Mouse (Mus musculus) embryonic facial prominence, embryonic 11.5 days (tissue): ENCODE measurements around the gene Crnkl1. TPM values are rescaled to one million over a fixed set of nuclear protein-coding genes. Genes with fewer than 3 reads are reported as not detected.
"Not testable (repeated sequence)": the region's sequence is repeated elsewhere in the genome, so short reads cannot be mapped to it uniquely, and the experiment has no call there.

Experiments
- ATAC-seq: fragments of 200-750 bp; cut with Nextera tagmentation; replicated peaks from 2 replicates; pipeline ENCODE4 v1.8.0; 2017; ENCODE audit warnings: low read depth; ENCODE audit not compliant: insufficient number of reproducible peaks, low FRiP score, low TSS enrichment
- DNase-seq: peaks from one replicate; pipeline ENCODE4 v3.0.0-alpha.2; 2015; ENCODE audit warnings: low spot score
- H3K27ac ChIP-seq: fragments of 300-500 bp; sonication (generic); replicated peaks from 2 replicates; pipeline ENCODE4 v1.5.1; 2014; ENCODE audit warnings: mild to moderate bottlenecking, low read depth, low read length, control low read depth
- H3K27me3 ChIP-seq: fragments of 300-500 bp; sonication (generic); 2 replicates; pipeline ENCODE4 v1.6.1; 2014; ENCODE audit warnings: mild to moderate bottlenecking, low read length, moderate library complexity, mixed read lengths; ENCODE audit not compliant: control insufficient read depth, insufficient read depth
- H3K36me3 ChIP-seq: fragments of 300-500 bp; sonication (generic); replicated peaks from 2 replicates; pipeline ENCODE4 v1.6.1; 2014; ENCODE audit warnings: low read depth, mild to moderate bottlenecking, low read length, moderate library complexity, mixed read lengths; ENCODE audit not compliant: control insufficient read depth, insufficient read depth
- H3K4me1 ChIP-seq: fragments of 300-500 bp; sonication (generic); 2 replicates; pipeline ENCODE4 v1.6.1; 2014; ENCODE audit warnings: low read length, mixed read lengths; ENCODE audit not compliant: control insufficient read depth, insufficient read depth
- H3K4me2 ChIP-seq: fragments of 300-500 bp; sonication (generic); 2 replicates; pipeline ENCODE4 v1.6.1; 2014; ENCODE audit warnings: low read depth, mild to moderate bottlenecking, control low read depth, low read length, moderate library complexity
- H3K4me3 ChIP-seq: fragments of 300-500 bp; sonication (generic); 2 replicates; pipeline ENCODE4 v1.5.1; 2014; ENCODE audit warnings: low read depth, low read length, control low read depth
- H3K9ac ChIP-seq: fragments of 300-500 bp; sonication (generic); replicated peaks from 2 replicates; pipeline ENCODE4 v1.6.1; 2014; ENCODE audit warnings: mild to moderate bottlenecking, control low read depth, low read length
- H3K9me3 ChIP-seq: fragments of 300-500 bp; sonication (generic); replicated peaks from 2 replicates; pipeline ENCODE4 v1.6.1; 2016; ENCODE audit warnings: mild to moderate bottlenecking, low read length, inconsistent platforms, mixed read lengths; ENCODE audit not compliant: control insufficient read depth
- WGBS: fragments of 180-500 bp; shearing (Covaris S2); extraction: QIAGEN DNeasy Blood & Tissue Kit; methylation state at CpG from one replicate; pipeline ENCODE4 v1.1.7; 2014; 5-methylcytosine and 5-hydroxymethylcytosine counted together
- polyA plus RNA-seq: library from polyadenylated mRNA; unstranded; fragments of >200 nt; fragmentation: Nextera tagmentation; extraction: Ambion mirVana; gene quantifications from 2 replicates; pipeline ENCODE4 v1.2.1, GENCODE M21; 2014

Gene Crnkl1
- polyA plus RNA-seq, 1 experiment from 2014 or later = 50.6 TPM

DNA sequence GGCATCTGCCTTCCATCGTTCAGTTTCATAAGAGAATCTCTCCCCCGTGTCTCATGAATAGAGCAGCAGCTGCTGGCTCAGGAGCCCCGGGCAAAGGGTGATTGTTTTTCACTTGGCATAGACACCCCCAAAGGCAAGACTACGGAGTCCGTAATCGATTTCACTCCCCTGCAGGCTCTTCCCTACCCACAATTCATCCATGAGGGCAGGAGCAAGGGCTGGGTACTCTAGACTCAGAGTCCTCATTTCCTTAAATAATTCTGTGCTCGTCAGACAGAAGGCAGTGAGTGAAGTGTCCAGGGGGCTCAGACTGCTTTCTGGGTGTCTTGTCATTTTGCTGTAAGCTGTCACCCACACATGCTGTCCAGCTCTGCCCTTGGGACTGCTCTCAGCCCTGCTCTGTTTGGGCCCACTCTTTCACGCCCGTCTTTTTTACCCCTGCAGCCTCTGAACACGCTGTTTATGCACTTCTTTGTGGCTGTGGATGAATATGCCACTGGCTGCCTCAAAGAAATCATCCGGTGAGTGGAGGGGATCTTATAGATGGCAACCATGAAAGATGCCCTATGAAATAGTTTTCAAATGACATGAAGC, 14.8 kb upstream of the Crnkl1 start:
- 39% methylated on average over 11 of the region's 11 CpGs for whole genome bisulfite sequencing
- DNase-seq = no peak
- Histone ChIP-seq H3K4me3 (no peak overlapping the region), H3K9me3 (no peaks in the 10 kb centered on the region), H3K36me3 (no peaks in the 10 kb centered on the region), H3K4me1 (no peaks in the 10 kb centered on the region), H3K9ac (no peak overlapping the region), H3K27ac (no peak overlapping the region), H3K4me2 (no peak overlapping the region), H3K27me3 (no peaks in the 10 kb centered on the region)
- ATAC-seq = no peak

DNA sequence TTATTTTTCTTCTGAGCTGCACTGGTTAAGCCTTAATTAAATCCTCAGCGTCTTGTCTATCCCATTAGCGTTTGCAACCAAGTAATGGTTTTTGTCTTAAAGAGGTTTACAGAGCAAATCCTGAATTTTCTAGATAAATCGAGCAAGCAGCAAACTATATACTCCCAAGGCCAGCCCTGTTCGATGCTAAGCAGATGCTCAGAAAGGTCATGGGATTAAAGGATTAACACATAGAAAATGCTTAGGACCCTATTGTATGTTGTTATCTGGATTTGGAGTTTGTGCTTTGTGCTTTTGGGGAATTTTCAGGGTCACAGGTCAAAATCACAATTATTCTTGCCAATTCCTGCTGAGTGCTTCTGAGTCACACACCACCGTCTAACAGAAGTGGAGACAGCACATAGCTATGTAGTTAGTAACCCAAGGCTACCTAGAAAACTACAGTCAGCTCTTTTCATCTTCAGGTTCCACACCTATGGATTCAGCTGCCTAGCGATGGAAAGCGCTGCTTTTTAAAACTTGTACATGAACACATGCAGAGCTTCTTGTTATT, 13.7 kb upstream of the Crnkl1 start:
- Histone ChIP-seq H3K4me3 (no peak overlapping the region), H3K9me3 (no peaks in the 10 kb centered on the region), H3K27ac (no peak overlapping the region), H3K27me3 (no peaks in the 10 kb centered on the region), H3K4me1 (no peaks in the 10 kb centered on the region), H3K9ac (no peak overlapping the region), H3K36me3 (no peaks in the 10 kb centered on the region), H3K4me2 (no peak overlapping the region)
- ATAC-seq (no peak), DNase-seq (no peak)
- WGBS = 61% methylated on average over 7 of the region's 7 CpGs

- Histone ChIP-seq H3K27me3 (no peaks in the 10 kb centered on the region), H3K4me2 (no peak overlapping the region), H3K9me3 (no peaks in the 10 kb centered on the region), H3K4me3 (no peak overlapping the region), H3K27ac (no peak overlapping the region), H3K4me1 (no peaks in the 10 kb centered on the region), H3K36me3 (no peaks in the 10 kb centered on the region), H3K9ac (no peak overlapping the region)
- DNase-seq = no peak
- WGBS = 82% methylated on average over 3 of the region's 3 CpGs
- ATAC-seq = no peak
Measured at GRCm38 (mm10) chr2:145944286-145944685, 9.5 kb upstream of the Crnkl1 start.

DNA sequence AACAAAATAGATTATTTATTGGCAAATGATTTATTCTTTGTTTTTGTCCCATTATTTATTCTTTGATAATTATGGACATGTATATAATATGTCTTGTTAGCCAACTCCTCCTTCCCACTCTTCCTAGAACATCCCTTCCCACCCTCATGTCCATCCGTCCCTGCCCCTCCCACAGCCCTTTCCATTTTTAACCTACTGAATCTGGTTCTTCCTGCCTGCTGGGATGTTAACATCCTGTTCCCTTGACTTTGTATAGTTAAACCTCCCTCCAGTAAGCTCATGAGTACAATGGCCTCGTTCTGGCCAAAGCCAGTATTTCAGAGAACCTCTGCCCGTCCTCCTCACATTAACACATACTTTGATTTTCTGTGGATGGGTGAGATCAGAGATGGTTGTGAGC, 6.6 kb upstream of the Crnkl1 start:
- no peak for DNase-seq
- no peaks in the 10 kb centered on the region for H3K9me3 ChIP-seq
- no peaks in the 10 kb centered on the region for H3K27me3 ChIP-seq
- no peak overlapping the region for H3K27ac ChIP-seq
- H3K36me3 ChIP-seq = no peaks in the 10 kb centered on the region
- H3K4me2 ChIP-seq = no peak overlapping the region
- WGBS = 72% methylated on average over 3 of the region's 3 CpGs
- no peaks in the 10 kb centered on the region for H3K4me1 ChIP-seq
- ATAC-seq = no peak
- H3K4me3 ChIP-seq = no peak overlapping the region
- H3K9ac ChIP-seq = no peak overlapping the region

DNA sequence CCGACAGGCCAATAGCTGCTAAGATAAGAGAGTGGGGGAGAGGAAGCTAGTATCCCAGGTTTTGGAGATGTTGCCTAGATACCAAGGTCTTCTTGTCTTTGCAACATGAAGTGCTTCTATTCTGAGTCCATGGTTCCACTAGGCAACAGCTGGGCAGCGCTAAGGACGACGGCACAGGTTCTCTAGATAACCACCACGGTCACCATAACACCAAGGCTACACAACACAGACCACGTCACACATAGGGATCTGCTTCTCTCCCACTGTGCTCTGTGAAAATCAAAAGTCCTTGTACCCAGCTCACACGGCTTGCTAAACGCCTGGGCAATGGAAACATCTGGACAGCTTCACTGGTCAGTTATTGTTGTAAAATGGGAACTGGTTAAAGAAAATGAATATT, 2.2 kb upstream of the Crnkl1 start:
- no peaks in the 10 kb centered on the region for H3K27me3 ChIP-seq
- H3K9ac ChIP-seq = no peak overlapping the region
- no peak overlapping the region for H3K27ac ChIP-seq
- WGBS = 77% methylated on average over 8 of the region's 8 CpGs
- no peak overlapping the region for H3K4me2 ChIP-seq
- DNase-seq (no peak), ATAC-seq (no peak)
- H3K4me3 ChIP-seq = no peak overlapping the region
- no peaks in the 10 kb centered on the region for H3K9me3 ChIP-seq
- no peaks in the 10 kb centered on the region for H3K4me1 ChIP-seq
- H3K36me3 ChIP-seq = no peaks in the 10 kb centered on the region

- WGBS = 88% methylated on average over 8 of the region's 8 CpGs
- ATAC-seq = no peak
- Histone ChIP-seq H3K4me3 (no peak overlapping the region), H3K9ac (no peak overlapping the region), H3K4me1 (no peaks in the 10 kb centered on the region), H3K36me3 (peaks cover 4% of the 10 kb centered on the region), H3K4me2 (no peak overlapping the region), H3K27me3 (no peaks in the 10 kb centered on the region), H3K27ac (no peak overlapping the region), H3K9me3 (no peaks in the 10 kb centered on the region)
- DNase-seq = no peak
Measured at GRCm38 (mm10) chr2:145920941-145921650, 13.7 kb downstream of the Crnkl1 start.

GRCm38 (mm10) chr2:145905884-145906283, 28.9 kb downstream of the Crnkl1 start:
- H3K9me3 ChIP-seq, H3K27ac ChIP-seq, ATAC-seq, DNase-seq, H3K27me3 ChIP-seq, H3K36me3 ChIP-seq, H3K9ac ChIP-seq, H3K4me3 ChIP-seq, H3K4me2 ChIP-seq, H3K4me1 ChIP-seq: not testable (repeated sequence)
- 49% methylated on average over 4 of the region's 4 CpGs for WGBS

- no peak overlapping the region for H3K9ac ChIP-seq
- H3K27me3 ChIP-seq = no peaks in the 10 kb centered on the region
- no peaks in the 10 kb centered on the region; the same call in 1 of the 2 replicates for H3K4me1 ChIP-seq
- H3K4me3 ChIP-seq = no peak overlapping the region
- ATAC-seq (no peak), DNase-seq (no peak)
- H3K9me3 ChIP-seq = no peaks in the 10 kb centered on the region
- no peaks in the 10 kb centered on the region; the same call in 1 of the 2 replicates for H3K36me3 ChIP-seq
- 84% methylated on average over 6 of the region's 6 CpGs for WGBS
- H3K4me2 ChIP-seq = no peak overlapping the region
- H3K27ac ChIP-seq = no peak overlapping the region
Measured at GRCm38 (mm10) chr2:145905156-145905555, 29.7 kb downstream of the Crnkl1 start.
